ENCODE assay signal across 11 mouse cellular contexts in the genomic region with DNA sequence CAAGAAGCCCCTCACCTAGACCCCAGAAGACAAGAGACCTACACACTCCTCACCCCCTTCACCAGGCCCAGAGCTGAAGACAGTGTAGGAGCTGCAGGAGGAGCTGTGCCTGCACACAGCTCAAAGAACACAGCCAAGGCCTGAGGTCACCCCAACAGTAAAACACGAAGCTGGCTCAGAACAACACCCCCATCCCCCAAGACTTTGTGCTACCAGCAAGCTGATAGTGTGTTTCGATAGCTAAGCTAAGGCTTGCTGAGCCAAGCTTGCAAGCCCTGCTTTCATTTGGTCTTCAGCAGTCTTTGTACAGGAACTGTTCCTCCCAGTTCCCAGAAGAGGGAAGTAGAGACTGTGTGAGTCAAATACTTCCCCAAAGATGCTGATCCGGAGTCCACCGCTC. TPM values are rescaled to one million over a fixed set of nuclear protein-coding genes. Genes with fewer than 3 reads are reported as not detected.
DNase-seq lines count a peak whose midpoint lies in the region; ATAC-seq and TF ChIP-seq lines count a peak whose summit lies in the region.
"Had no signal": no experiment of that assay in that cellular context is flagged by ENCODE, and none has a peak within 500 bp of the region (broad histone marks: within the 10 kb centered on the region; RNA-seq: fewer than 3 reads in every experiment).

No protein-coding gene starts in this region.

- no peak for ATAC-seq in midbrain, postnatal 0 days (ENCODE audit: low FRiP score)
- ATAC-seq in midbrain, embryonic 11.5 days (ENCODE audit: low FRiP score) = no peak
- ATAC-seq in inflammation-experienced regulatory T-cells, adult 6 months = peak; percentile 46

- no peaks in the 10 kb centered on the region for H3K4me1 ChIP-seq in midbrain, postnatal 0 days (ENCODE audit: insufficient read depth, low read length)
- H3K4me1 ChIP-seq in midbrain, embryonic 11.5 days (ENCODE audit: control insufficient read depth, insufficient read depth, low read length) = no peaks in the 10 kb centered on the region
- H3K4me1 ChIP-seq: midbrain, embryonic 12.5 days; stomach, embryonic 15.5 days had no signal

- H3K4me3 ChIP-seq in midbrain, postnatal 0 days (ENCODE audit: low read depth, low read length) = no peak overlapping the region
- no peak overlapping the region for H3K4me3 ChIP-seq in midbrain, embryonic 11.5 days (ENCODE audit: low read depth, low read length)
- H3K4me3 ChIP-seq: hindbrain, embryonic 15.5 days; midbrain, embryonic 12.5 days; stomach, embryonic 15.5 days had no signal

- 85% methylated on average over 4 of the region's 4 CpGs for WGBS in midbrain, postnatal 0 days
- WGBS in midbrain, embryonic 11.5 days = 76% methylated on average over 4 of the region's 4 CpGs

- H3K27me3 ChIP-seq in midbrain, postnatal 0 days (ENCODE audit: insufficient read depth, low read length) = no peaks in the 10 kb centered on the region
- H3K27me3 ChIP-seq in midbrain, embryonic 11.5 days (ENCODE audit: control insufficient read depth, insufficient read depth, low read length) = no peaks in the 10 kb centered on the region
- H3K27me3 ChIP-seq: hindbrain, embryonic 15.5 days; midbrain, embryonic 12.5 days; stomach, embryonic 15.5 days had no signal

- no peak overlapping the region for H3K4me2 ChIP-seq in midbrain, postnatal 0 days (ENCODE audit: low read depth, low read length, poor library complexity, severe bottlenecking)
- H3K4me2 ChIP-seq in midbrain, embryonic 11.5 days = no peak overlapping the region
- H3K4me2 ChIP-seq: hindbrain, embryonic 15.5 days; midbrain, embryonic 12.5 days; stomach, embryonic 15.5 days had no signal

- H3K36me3 ChIP-seq in midbrain, postnatal 0 days (ENCODE audit: insufficient read depth, low read length) = peaks cover 3% of the 10 kb centered on the region; the same call in 1 of the 2 replicates
- no peaks in the 10 kb centered on the region; the same call in 1 of the 2 replicates for H3K36me3 ChIP-seq in midbrain, embryonic 11.5 days (ENCODE audit: control insufficient read depth, insufficient read depth, low read length)
- H3K36me3 ChIP-seq: hindbrain, embryonic 15.5 days; midbrain, embryonic 12.5 days; stomach, embryonic 15.5 days had no signal

- no peaks in the 10 kb centered on the region for H3K9me3 ChIP-seq in midbrain, postnatal 0 days (ENCODE audit: low read length)
- H3K9me3 ChIP-seq in midbrain, embryonic 11.5 days (ENCODE audit: control insufficient read depth, low read length) = no peaks in the 10 kb centered on the region
- H3K9me3 ChIP-seq: hindbrain, embryonic 15.5 days; midbrain, embryonic 12.5 days; stomach, embryonic 15.5 days had no signal

- TF ChIP-seq CTCF in midbrain, postnatal 0 days (IDR thresholded peaks at IDR 0.05) = peak; percentile 30

- intact Hi-C loops in gastrocnemius, postnatal 14 days (cut with DNase I; ENCODE audit: low total_unique reads) = no loop called here

- H3K27ac ChIP-seq in midbrain, postnatal 0 days (ENCODE audit: low read depth, low read length) = no peak overlapping the region
- H3K27ac ChIP-seq in midbrain, embryonic 11.5 days (ENCODE audit: low read depth, low read length) = no peak overlapping the region
- H3K27ac ChIP-seq: hindbrain, embryonic 15.5 days; midbrain, embryonic 12.5 days; stomach, embryonic 15.5 days had no signal

- DNase-seq in gastrocnemius, postnatal 14 days = peak; percentile 7
- DNase-seq in gastrocnemius, adult 18-20 months (ENCODE audit: low spot score) = no peak
- DNase-seq in midbrain, postnatal 0 days (ENCODE audit: low spot score) = no peak
- no peak for DNase-seq in midbrain, embryonic 11.5 days (ENCODE audit: low spot score, missing footprints)
- DNase-seq in skeletal muscle tissue, adult 2 months (ENCODE audit: low read depth, low spot score) = peak; percentile 60
- DNase-seq in cerebellum, postnatal 4 days (ENCODE audit: low spot score in 2 of 2) = no peak
- DNase-seq in gastrocnemius, adult 8-10 months (ENCODE audit: low spot score in 2 of 2) = no peak

- no peak overlapping the region for H3K9ac ChIP-seq in midbrain, postnatal 0 days (replicated peaks; ENCODE audit: low read length, poor library complexity, severe bottlenecking)
- no peak overlapping the region for H3K9ac ChIP-seq in midbrain, embryonic 11.5 days (ENCODE audit: low read length)
- H3K9ac ChIP-seq: hindbrain, embryonic 15.5 days; midbrain, embryonic 12.5 days; stomach, embryonic 15.5 days had no signal

RNA-seq across cellular contexts. Expression of a gene that starts 7.7 kb away (rescaled TPM):
- total RNA-seq in gastrocnemius, postnatal 14 days (2021) = 1 to 10 TPM; 4.4 to 4.9 TPM
- total RNA-seq in gastrocnemius, adult 18-20 months (2021) = 1 to 10 TPM; 3.0 to 3.8 TPM
- total RNA-seq in midbrain, postnatal 0 days (2014; rRNA removed) = 49.5 and 57.3 TPM in 2 replicates
- polyA plus RNA-seq in midbrain, postnatal 0 days (2015; fragmentation: Nextera tagmentation; extraction: Ambion mirVana) = 19.9 and 20.6 TPM in 2 replicates
- polyA plus RNA-seq in midbrain, embryonic 11.5 days (2014; fragmentation: Nextera tagmentation; extraction: Ambion mirVana) = 7.5 and 9.4 TPM in 2 replicates
- 10 to 100 TPM in 2 of 3 experiments, 1 to 10 TPM in 1; 8.5 to 13.3 (median 11.6) TPM for polyA plus RNA-seq in inflammation-experienced regulatory T-cells, adult 6 months (2017; shearing (Covaris generic))
- 1 to 10 TPM; 3.0 to 3.7 (median 3.4) TPM for total RNA-seq in gastrocnemius, adult 8-10 months (2022)

RNA-seq across cellular contexts. Expression of a gene that starts 46.8 kb away (rescaled TPM):
- total RNA-seq in gastrocnemius, postnatal 14 days (2021) = 1 to 10 TPM; 9.5 TPM
- 1 to 10 TPM; 8.4 to 9.2 TPM for total RNA-seq in gastrocnemius, adult 18-20 months (2021)
- 29.0 and 32.9 TPM in 2 replicates for total RNA-seq in midbrain, postnatal 0 days (2014; rRNA removed)
- polyA plus RNA-seq in midbrain, postnatal 0 days (2015; fragmentation: Nextera tagmentation; extraction: Ambion mirVana) = 10.7 and 13.4 TPM in 2 replicates
- polyA plus RNA-seq in midbrain, embryonic 11.5 days (2014; fragmentation: Nextera tagmentation; extraction: Ambion mirVana) = 19.6 TPM in 2 replicates
- 10 to 100 TPM; 15.0 to 16.6 (median 15.9) TPM for polyA plus RNA-seq in inflammation-experienced regulatory T-cells, adult 6 months (2017; shearing (Covaris generic))
- total RNA-seq in gastrocnemius, adult 8-10 months (2022) = 10 to 100 TPM in 2 of 4 experiments, 1 to 10 TPM in 2; 8.1 to 12.1 (median 10.5) TPM

RNA-seq across cellular contexts. Expression of a gene that starts 57.5 kb away (rescaled TPM):
- 10 to 100 TPM; 13.9 to 16.2 TPM for total RNA-seq in gastrocnemius, postnatal 14 days (2021)
- total RNA-seq in gastrocnemius, adult 18-20 months (2021) = 1 to 10 TPM; 7.3 to 9.5 TPM
- total RNA-seq in midbrain, postnatal 0 days (2014; rRNA removed) = 18.8 and 24.2 TPM in 2 replicates
- polyA plus RNA-seq in midbrain, postnatal 0 days (2015; fragmentation: Nextera tagmentation; extraction: Ambion mirVana) = 3.2 and 4.6 TPM in 2 replicates
- polyA plus RNA-seq in midbrain, embryonic 11.5 days (2014; fragmentation: Nextera tagmentation; extraction: Ambion mirVana) = 6.4 and 7.2 TPM in 2 replicates
- polyA plus RNA-seq in inflammation-experienced regulatory T-cells, adult 6 months (2017; shearing (Covaris generic)) = 10 to 100 TPM in 1 of 3 experiments, 1 to 10 TPM in 2; 6.2 to 13.5 (median 9.4) TPM
- total RNA-seq in gastrocnemius, adult 8-10 months (2022) = 10 to 100 TPM in 3 of 4 experiments, 1 to 10 TPM in 1; 9.2 to 12.3 (median 10.9) TPM

RNA-seq across cellular contexts. Expression of a gene that starts 57.6 kb away (rescaled TPM):
- total RNA-seq in gastrocnemius, postnatal 14 days (2021) = 1 to 10 TPM; 3.5 to 5.8 TPM
- 1 to 10 TPM; 2.6 to 3.1 TPM for total RNA-seq in gastrocnemius, adult 18-20 months (2021)
- total RNA-seq in midbrain, postnatal 0 days (2014; rRNA removed) = 6.5 and 7.0 TPM in 2 replicates
- polyA plus RNA-seq in midbrain, postnatal 0 days (2015; fragmentation: Nextera tagmentation; extraction: Ambion mirVana) = 2.5 and 2.9 TPM in 2 replicates
- polyA plus RNA-seq in midbrain, embryonic 11.5 days (2014; fragmentation: Nextera tagmentation; extraction: Ambion mirVana) = 31.5 and 35.3 TPM in 2 replicates
- 10 to 100 TPM; 18.9 to 24.1 (median 21.5) TPM for polyA plus RNA-seq in inflammation-experienced regulatory T-cells, adult 6 months (2017; shearing (Covaris generic))
- total RNA-seq in gastrocnemius, adult 8-10 months (2022) = 1 to 10 TPM; 2.3 to 3.4 (median 3.0) TPM

Comparison
In these comparisons a context has a peak if more than half of its experiments do, and no peak if none do; other contexts are left out.
1. DNase-seq: peak in gastrocnemius, postnatal 14 days (single experiment) and skeletal muscle tissue, adult 2 months (single experiment); none in gastrocnemius, adult 18-20 months (single experiment), midbrain, postnatal 0 days (single experiment), midbrain, embryonic 11.5 days (single experiment), cerebellum, postnatal 4 days (0 of 2) and gastrocnemius, adult 8-10 months (0 of 2).